Mouse (Mus musculus): ENCODE measurements around the gene Clca2. TPM values are rescaled to one million over a fixed set of nuclear protein-coding genes. Genes with fewer than 3 reads are reported as not detected.
"Not testable (repeated sequence)": the region's sequence is repeated elsewhere in the genome, so short reads cannot be mapped to it uniquely, and the experiment has no call there.

The Clca2 gene
- polyA plus RNA-seq, 1 experiment: not detected

- Histone ChIP-seq H3K4me1 (ENCODE audit: control insufficient read depth, insufficient read depth, low read length) (no peaks in the 10 kb centered on the region), H3K27ac (ENCODE audit: insufficient read depth, low read depth, low read length) (no peak overlapping the region), H3K4me3 (ENCODE audit: insufficient read depth, low read depth, low read length) (no peak overlapping the region)
- WGBS: 58% methylated on average over 2 of the region's 2 CpGs
- no peak for TF ChIP-seq CTCF (IDR thresholded peaks at IDR 0.05; ENCODE audit: insufficient read depth, low read depth, low read length)
- no peak for TF ChIP-seq POLR2A (IDR thresholded peaks at IDR 0.05; ENCODE audit: insufficient read depth, low read depth, low read length)
Measured at GRCm38 (mm10) chr3:145103321-145103720, 4.1 kb upstream of the Clca2 start.

DNA sequence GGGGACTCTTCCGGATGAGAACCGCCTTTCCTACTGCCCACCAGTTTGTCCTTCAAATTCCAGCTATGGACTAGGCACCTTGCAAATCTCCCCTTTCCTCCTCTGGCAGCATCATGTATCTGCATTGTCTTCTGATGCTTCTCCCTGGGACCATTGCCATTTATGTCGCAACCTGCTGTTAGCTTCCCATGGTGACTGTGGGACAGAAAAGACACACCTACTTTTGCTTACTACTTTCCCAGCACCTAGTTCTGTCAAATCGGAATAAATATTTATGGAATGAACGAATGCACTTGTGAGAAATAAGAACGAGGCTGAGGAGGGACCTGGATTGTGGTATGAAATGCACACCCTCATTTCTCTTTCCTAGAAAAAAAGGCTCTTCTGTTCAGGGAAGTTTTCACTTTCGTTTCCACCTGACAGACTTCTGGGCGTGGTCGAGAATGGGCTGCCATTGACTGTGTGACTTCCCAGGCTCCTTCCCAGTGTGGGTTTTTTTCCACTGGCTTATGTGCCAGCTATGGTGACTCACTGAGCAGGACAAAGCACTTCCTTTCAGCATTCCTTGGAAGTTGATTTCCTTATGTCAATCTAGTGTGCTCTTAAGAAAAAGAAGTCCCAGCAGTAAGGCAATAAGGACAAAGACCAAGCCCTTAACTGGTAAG, 2.8 kb upstream of the Clca2 start:
- H3K4me1 ChIP-seq (ENCODE audit: control insufficient read depth, insufficient read depth, low read length): no peaks in the 10 kb centered on the region
- WGBS: 81% methylated on average over 9 of the region's 9 CpGs
- no peak overlapping the region for H3K4me3 ChIP-seq (ENCODE audit: insufficient read depth, low read depth, low read length)
- H3K27ac ChIP-seq (ENCODE audit: insufficient read depth, low read depth, low read length): no peak overlapping the region
- TF ChIP-seq POLR2A (IDR thresholded peaks at IDR 0.05; ENCODE audit: insufficient read depth, low read depth, low read length): no peak
- TF ChIP-seq CTCF (IDR thresholded peaks at IDR 0.05; ENCODE audit: insufficient read depth, low read depth, low read length): no peak

DNA sequence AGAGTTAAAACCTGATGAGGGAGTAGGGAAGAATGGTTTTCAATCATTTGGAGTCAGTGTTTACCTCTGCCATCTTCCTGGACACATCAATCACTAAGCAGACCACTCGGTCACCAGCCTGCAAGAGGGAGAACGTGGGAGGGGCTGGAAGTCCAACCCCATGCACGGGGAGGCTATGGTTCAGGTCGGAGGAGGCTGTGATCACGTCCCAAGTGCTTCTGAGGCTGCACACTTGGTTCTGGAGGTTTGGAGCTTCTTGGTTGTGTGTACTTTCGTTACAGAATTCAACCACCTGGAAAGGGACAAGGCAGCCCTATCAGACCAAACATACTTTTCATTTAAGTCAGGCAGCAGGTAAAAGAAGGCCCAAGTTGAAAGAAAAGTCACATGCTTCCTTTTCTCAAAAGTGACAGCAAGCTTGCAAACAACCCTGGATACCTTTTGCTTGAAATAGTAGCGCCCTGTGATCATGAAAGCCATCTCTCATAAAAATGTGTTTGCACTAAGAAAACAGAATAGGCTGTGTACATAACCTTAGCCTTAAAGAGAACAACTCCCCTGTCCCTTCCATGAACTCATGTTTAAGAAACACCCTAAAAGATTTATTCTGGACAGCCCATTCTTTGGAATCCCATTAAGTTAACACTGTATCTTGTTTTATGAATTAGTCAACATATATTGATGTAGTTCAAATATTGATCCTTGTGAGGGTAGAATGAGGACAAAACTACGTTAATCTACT, 11.2 kb downstream of the Clca2 start:
- WGBS: 84% methylated on average over 8 of the region's 8 CpGs
- TF ChIP-seq POLR2A (IDR thresholded peaks at IDR 0.05; ENCODE audit: insufficient read depth, low read depth, low read length) (no peak), CTCF (IDR thresholded peaks at IDR 0.05; ENCODE audit: insufficient read depth, low read depth, low read length) (no peak)
- Histone ChIP-seq H3K27ac (ENCODE audit: insufficient read depth, low read depth, low read length) (no peak overlapping the region), H3K4me3 (ENCODE audit: insufficient read depth, low read depth, low read length) (no peak overlapping the region), H3K4me1 (ENCODE audit: control insufficient read depth, insufficient read depth, low read length) (no peaks in the 10 kb centered on the region)

- 94% methylated on average over 14 of the region's 14 CpGs for WGBS
- TF ChIP-seq POLR2A (IDR thresholded peaks at IDR 0.05; ENCODE audit: insufficient read depth, low read depth, low read length): no peak
- TF ChIP-seq CTCF (IDR thresholded peaks at IDR 0.05; ENCODE audit: insufficient read depth, low read depth, low read length): no peak
- Histone ChIP-seq H3K4me3 (ENCODE audit: insufficient read depth, low read depth, low read length) (no peak overlapping the region), H3K27ac (ENCODE audit: insufficient read depth, low read depth, low read length) (no peak overlapping the region), H3K4me1 (ENCODE audit: control insufficient read depth, insufficient read depth, low read length) (no peaks in the 10 kb centered on the region)
Measured at GRCm38 (mm10) chr3:145086180-145086579, 13.1 kb downstream of the Clca2 start.

DNA sequence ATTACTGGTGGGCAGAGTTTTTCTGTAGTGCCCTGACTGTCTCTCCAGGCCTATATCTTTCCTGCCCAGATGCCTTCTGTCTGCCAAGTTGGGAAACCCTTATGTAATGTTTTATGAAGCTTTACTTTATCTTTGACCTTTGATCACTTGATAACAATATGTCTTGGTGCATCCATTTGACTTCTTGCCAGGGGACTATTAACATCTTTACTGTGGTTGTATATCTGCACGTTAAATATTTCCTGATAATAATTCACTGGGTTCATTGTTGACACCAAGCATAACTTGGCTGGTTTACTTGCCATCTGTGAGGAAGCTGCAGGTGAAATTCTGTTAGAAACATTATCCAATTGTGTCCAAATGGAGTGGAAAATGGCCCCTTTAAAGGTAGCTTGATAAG, 16.2 kb downstream of the Clca2 start:
- no peak overlapping the region for H3K4me3 ChIP-seq (ENCODE audit: insufficient read depth, low read depth, low read length)
- TF ChIP-seq POLR2A (IDR thresholded peaks at IDR 0.05; ENCODE audit: insufficient read depth, low read depth, low read length) (no peak), CTCF (IDR thresholded peaks at IDR 0.05; ENCODE audit: insufficient read depth, low read depth, low read length) (no peak)
- no peaks in the 10 kb centered on the region for H3K4me1 ChIP-seq (ENCODE audit: control insufficient read depth, insufficient read depth, low read length)
- 81% methylated on average over 1 of the region's 1 CpGs for WGBS
- no peak overlapping the region for H3K27ac ChIP-seq (ENCODE audit: insufficient read depth, low read depth, low read length)

DNA sequence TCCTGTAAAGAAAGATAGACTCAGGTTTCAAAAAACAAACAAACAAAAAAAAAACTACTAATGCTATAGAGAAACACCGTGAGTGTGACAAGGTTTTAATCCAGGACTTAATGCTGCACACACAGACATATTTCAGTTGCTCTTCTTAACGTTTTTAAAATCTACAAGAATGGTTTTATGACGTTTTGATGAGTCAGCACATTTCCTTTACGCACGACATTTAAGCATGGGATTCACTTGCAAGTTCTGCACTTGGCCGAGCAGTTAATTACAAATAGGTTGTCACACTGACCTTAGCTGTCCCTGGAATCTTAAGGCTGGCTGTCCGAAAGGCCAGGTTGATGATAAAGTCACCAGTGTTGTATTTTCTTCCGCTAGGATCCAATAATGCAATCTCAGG, 18.3 kb downstream of the Clca2 start:
- no peak overlapping the region for H3K27ac ChIP-seq (ENCODE audit: insufficient read depth, low read depth, low read length)
- 83% methylated on average over 8 of the region's 8 CpGs for WGBS
- no peak for TF ChIP-seq POLR2A (IDR thresholded peaks at IDR 0.05; ENCODE audit: insufficient read depth, low read depth, low read length)
- TF ChIP-seq CTCF (IDR thresholded peaks at IDR 0.05; ENCODE audit: insufficient read depth, low read depth, low read length): no peak
- no peak overlapping the region for H3K4me3 ChIP-seq (ENCODE audit: insufficient read depth, low read depth, low read length)
- H3K4me1 ChIP-seq (ENCODE audit: control insufficient read depth, insufficient read depth, low read length): no peaks in the 10 kb centered on the region

DNA sequence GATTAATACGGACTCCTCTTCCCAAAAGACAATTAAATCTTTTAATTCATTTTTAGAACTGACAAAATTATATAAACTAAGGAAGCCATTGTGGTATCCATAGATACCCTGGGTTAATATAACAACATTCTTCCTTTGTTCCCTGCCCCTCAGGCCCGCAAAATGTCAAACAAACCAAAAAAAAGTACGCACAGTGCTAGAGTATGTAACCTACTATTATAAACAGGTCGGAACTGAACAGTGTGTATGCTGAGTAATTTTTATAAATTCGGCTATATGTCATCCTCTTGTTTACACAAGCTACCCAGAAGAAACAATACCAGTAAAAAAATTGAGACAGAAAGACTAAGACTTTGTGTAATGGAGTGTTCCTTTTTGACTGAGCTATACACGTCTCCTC, 20.8 kb downstream of the Clca2 start:
- Histone ChIP-seq H3K4me3 (ENCODE audit: insufficient read depth, low read depth, low read length) (no peak overlapping the region), H3K27ac (ENCODE audit: insufficient read depth, low read depth, low read length) (no peak overlapping the region), H3K4me1 (ENCODE audit: control insufficient read depth, insufficient read depth, low read length) (no peaks in the 10 kb centered on the region)
- TF ChIP-seq POLR2A (IDR thresholded peaks at IDR 0.05; ENCODE audit: insufficient read depth, low read depth, low read length) (no peak), CTCF (IDR thresholded peaks at IDR 0.05; ENCODE audit: insufficient read depth, low read depth, low read length) (no peak)
- 80% methylated on average over 6 of the region's 6 CpGs for WGBS

- Histone ChIP-seq H3K4me1 (ENCODE audit: control insufficient read depth, insufficient read depth, low read length) (no peaks in the 10 kb centered on the region), H3K27ac (ENCODE audit: insufficient read depth, low read depth, low read length) (no peak overlapping the region), H3K4me3 (ENCODE audit: insufficient read depth, low read depth, low read length) (no peak overlapping the region)
- no peak for TF ChIP-seq CTCF (IDR thresholded peaks at IDR 0.05; ENCODE audit: insufficient read depth, low read depth, low read length)
- TF ChIP-seq POLR2A (IDR thresholded peaks at IDR 0.05; ENCODE audit: insufficient read depth, low read depth, low read length): no peak
- 93% methylated on average over 3 of the region's 3 CpGs for WGBS
Measured at GRCm38 (mm10) chr3:145072339-145072738, 26.9 kb downstream of the Clca2 start.

DNA sequence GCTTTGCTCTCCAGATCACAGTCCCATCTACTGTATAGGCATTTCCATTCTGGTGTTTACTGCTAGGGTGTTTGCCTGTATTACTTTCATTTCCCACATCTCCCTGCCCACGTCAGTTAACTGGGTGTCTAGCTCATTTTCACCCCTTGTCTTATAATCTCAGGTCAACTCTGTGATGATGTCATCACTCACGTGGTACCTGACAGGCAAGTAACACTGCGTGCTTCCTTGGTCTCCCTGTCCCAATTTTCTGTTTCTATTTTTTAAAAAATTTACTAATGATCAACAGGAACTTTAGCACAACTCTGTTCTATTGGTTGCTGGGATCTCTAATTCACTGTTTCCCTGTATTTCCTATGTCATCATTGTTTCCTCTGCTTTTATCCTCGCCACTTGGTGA, 30.3 kb downstream of the Clca2 start:
- Histone ChIP-seq H3K4me1 (ENCODE audit: control insufficient read depth, insufficient read depth, low read length) (no peaks in the 10 kb centered on the region), H3K4me3 (ENCODE audit: insufficient read depth, low read depth, low read length) (no peak overlapping the region), H3K27ac (ENCODE audit: insufficient read depth, low read depth, low read length) (no peak overlapping the region)
- no peak for TF ChIP-seq CTCF (IDR thresholded peaks at IDR 0.05; ENCODE audit: insufficient read depth, low read depth, low read length)
- 80% methylated on average over 4 of the region's 4 CpGs for WGBS

GRCm38 (mm10) chr3:145055138-145055537, 44.1 kb downstream of the Clca2 start:
- not testable (repeated sequence) for H3K4me1 ChIP-seq (ENCODE audit: control insufficient read depth, insufficient read depth, low read length); H3K4me3 ChIP-seq (ENCODE audit: insufficient read depth, low read depth, low read length); H3K27ac ChIP-seq (ENCODE audit: insufficient read depth, low read depth, low read length)
- WGBS: 93% methylated on average over 3 of the region's 3 CpGs
